Mouse (Mus musculus) c-Kit-positive CD71-negative TER-119-negative erythroid progenitor cells, embryonic 14.5 days (primary cell): ENCODE data around the gene Zic2.
"Not testable (repeated sequence)": the region's sequence is repeated elsewhere in the genome, so short reads cannot be mapped to it uniquely, and the experiment has no call there.

Source experiments
- DNase-seq: peaks from one replicate; pipeline ENCODE4 v3.0.0-alpha.2; 2013; ENCODE audit warnings: low read depth

Zic2 gene

GRCm38 (mm10) chr14:122461966-122462365, 13.3 kb upstream of the Zic2 start:
- no peak for DNase-seq

GRCm38 (mm10) chr14:122462689-122463079, 12.6 kb upstream of the Zic2 start:
- DNase-seq = no peak

DNA sequence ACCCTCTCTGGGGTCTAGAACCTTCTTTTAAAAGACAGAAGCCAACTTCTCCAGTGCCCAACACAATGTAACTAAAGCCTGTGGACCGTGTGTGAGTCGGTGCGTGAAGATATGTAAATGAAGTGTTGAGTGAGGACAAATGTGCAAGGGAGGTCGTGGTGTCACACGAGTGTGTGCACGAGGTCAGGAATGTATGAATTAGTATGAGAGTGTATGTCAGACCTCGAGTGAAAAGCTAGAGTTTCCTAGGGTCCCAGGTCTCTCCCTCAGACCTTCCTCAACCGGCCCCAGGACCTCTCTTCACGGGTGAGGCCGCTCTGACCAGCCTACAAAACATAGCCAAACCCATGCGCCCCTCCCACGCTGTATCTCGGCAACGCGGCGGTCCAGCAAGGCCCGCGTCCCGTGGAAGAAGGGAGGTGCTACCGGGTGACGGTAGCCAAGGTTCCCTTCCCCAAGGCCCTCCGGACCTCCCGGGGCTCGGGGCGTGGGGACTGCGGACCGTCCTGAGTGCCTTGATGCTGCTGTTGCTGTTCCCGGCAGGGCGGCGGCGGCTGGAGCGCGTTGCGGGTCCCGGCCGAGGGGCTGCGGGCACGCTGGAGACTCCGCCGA, 12.0 kb upstream of the Zic2 start:
- no peak for DNase-seq

- DNase-seq = not testable (repeated sequence)
Observed at GRCm38 (mm10) chr14:122463734-122464341, 11.4 kb upstream of the Zic2 start.

DNA sequence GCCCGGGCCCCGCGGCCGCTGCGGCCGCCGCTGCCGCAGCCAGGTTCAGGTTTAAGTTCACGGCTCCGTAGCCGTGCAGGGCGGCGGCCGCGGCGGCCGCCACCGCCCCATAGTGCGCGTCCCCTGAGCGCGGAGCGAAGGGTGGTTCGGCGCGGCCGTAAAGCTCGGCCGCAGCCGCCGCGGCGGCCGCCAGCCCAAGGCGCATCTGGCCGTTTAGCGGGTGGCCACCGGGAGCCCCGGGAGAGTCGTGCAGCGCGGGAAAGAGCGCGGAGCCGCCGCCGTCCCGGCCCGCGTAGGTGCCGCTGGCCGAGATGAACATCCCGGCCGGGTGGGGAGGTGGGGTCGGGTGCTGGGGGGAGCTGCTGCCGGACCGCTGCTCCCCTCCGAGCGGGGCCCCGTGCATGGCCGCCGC, 10.9 kb upstream of the Zic2 start:
- DNase-seq = no peak

DNA sequence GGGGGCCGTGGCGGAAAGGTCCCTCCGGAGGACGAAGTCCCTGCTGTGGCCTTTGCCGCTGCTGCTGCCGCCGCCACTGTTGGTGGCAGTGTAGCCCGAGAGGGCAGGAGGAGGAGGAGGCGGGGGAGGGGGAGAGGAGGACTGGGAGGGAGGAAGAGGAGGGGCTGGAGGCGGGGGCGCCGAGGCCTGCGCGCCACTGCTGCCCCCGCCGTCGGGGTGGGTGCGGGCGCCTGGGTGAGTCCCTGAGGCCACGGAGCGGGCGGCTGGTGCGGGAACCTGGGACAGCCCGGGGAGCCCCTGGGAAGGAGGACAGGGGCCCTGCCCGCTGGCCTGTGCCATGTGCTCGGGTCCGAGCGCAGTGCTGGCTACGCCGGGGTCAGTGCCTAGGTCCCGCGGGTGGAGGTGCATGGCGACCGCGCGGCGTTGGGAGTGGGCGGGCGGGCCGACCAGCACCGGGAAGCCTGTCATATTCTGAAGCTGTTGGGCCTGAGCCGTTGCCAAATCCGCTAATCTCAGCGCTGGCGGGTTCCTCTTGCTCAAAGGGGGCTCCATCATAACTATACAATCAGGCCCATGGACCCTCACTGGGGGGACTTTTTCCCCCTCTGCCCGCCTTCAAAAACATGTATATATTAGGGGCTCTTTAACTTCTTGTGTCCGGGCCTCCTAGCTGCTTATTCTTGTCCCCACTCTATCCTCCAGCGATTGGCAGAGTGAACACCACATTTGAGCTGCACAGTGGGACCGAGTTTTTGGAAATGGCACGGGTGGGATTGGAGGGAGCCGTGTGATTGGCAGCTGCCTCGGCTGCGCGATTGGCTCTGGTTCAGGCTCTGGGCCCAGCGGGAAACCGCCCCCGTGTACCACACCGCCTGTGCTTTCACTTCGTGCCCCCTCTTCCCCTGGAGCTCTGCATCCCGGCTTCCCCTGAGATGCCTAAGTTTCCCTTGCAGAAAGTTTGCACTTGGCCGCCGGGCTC, 10.2 kb upstream of the Zic2 start, which contains the start of gene Zic5:
TSS of gene Zic5 (minus strand) at position 915 of the 979 bp plus-strand sequence.
- no peak for DNase-seq

GRCm38 (mm10) chr14:122465931-122466490, 9.2 kb upstream of the Zic2 start:
- no peak for DNase-seq

- DNase-seq = no peak
Observed at GRCm38 (mm10) chr14:122466756-122467362, 8.4 kb upstream of the Zic2 start.

- no peak for DNase-seq
Observed at GRCm38 (mm10) chr14:122467926-122468841, 7.1 kb upstream of the Zic2 start.

- no peak for DNase-seq
Observed at GRCm38 (mm10) chr14:122468971-122469755, 6.1 kb upstream of the Zic2 start.

GRCm38 (mm10) chr14:122471449-122472085, 3.7 kb upstream of the Zic2 start:
- DNase-seq = no peak

- no peak for DNase-seq
Observed at GRCm38 (mm10) chr14:122472161-122472560, 3.1 kb upstream of the Zic2 start.

DNA sequence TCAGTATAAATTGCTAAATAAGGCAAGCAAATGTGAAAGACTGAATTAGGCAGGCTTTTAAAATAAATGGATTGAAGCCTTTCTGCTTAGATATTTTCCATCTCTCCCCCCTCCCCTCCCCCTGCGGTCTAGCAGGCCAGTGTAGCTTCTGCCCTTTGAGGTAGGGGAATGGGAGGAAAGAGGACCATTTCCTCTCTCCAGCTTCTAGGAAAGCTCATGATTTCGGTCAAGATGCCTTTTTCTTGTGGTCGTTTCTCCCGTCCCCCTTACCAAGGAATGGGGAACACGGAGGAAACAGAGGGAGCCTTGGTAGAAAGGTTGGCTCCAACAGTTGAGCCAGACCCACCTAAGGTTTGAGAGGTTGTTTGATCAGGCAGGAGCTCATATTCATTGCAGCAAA, 2.6 kb upstream of the Zic2 start:
- no peak for DNase-seq

DNA sequence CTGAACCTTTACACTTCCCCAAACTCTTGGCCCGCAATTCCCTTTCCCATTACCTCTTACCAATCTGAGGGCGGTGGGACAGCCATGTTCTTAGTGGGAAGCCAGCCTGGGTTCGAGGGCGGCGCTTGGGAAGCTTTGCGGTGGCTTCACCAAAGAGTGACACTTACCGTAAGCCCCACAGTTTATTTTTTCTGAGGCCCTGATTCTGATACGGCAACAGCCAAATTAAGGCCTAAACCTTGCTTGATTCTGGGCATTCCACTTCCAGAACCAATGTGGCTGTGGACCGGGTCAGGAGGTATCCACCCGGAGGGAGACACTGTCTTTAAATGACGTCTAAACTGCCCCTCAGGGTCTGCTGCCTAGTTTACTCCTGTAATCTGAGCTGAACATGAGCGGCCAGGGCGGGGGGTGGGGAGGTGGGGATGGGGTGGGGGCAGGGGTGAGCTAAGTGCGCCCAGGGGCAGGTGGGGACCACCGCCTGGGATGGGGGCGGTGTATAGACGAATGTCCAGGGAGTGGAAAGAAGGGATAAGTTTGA, 2.0 kb upstream of the Zic2 start:
- DNase-seq = no peak

DNA sequence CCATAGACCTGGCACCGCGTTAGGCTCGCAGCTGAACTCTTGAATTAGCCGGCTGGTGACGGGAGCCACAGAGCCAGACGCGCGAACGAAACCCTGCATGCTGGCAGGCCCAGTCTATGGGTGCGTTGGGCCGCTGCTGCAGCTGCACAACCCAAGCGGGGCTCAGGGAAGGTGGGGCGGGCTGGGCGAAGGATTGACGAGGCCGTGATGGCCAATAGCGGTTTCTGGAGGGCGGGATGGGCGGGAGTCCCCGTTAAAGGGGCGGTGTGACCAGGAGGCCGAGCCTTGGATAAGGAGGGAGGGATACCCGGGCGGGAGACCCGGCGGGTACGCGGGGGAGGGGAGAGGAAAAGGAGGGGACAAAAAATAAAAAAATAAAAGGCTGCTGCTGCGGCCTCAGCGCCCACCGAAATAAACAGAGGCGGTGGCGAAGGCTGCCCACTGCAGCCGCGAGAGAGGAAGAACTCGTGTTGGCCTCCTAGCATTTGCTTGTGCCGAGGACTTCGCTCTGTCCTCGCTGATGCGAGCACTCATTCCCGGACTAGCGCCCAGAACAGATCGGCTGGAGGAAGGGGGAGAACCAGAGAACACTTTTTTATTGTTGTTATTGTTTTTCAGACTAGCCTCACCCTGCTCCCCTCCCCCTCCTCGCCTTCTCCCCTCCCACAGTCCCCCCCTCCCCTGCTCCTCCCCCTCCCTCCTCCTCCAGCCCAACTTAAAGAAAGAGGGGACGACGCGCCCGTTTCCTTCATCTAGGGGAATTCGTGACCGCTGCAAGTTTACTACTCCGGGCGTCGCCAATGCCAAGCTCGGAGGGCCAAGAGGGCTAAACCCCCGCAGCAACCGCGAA, 969 bp upstream of the Zic2 start:
- DNase-seq = no peak

DNA sequence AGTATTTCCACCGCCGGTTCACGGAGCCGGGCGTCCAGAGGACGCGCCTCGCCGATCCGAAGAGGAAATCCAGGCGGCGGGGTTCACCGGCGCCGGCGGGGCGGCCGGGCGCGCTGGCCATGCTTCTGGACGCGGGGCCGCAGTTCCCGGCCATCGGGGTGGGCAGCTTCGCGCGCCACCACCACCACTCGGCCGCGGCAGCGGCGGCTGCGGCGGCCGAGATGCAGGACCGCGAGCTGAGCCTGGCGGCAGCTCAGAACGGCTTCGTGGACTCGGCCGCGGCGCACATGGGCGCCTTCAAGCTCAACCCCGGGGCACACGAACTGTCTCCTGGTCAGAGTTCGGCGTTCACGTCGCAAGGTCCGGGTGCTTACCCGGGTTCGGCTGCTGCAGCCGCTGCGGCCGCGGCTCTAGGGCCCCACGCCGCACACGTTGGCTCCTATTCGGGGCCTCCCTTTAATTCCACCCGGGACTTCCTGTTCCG, 364 bp downstream of the Zic2 start:
- DNase-seq = no peak

- DNase-seq = no peak
Observed at GRCm38 (mm10) chr14:122476041-122476821, 996 bp downstream of the Zic2 start.
